Mouse (Mus musculus) 3T3-L1 (cell line): ENCODE results near the gene Acap1.
"Not testable (repeated sequence)": the region's sequence is repeated elsewhere in the genome, so short reads cannot be mapped to it uniquely, and the experiment has no call there.

Experiments used
- DNase-seq: peaks from one replicate; pipeline ENCODE4 v3.0.0-alpha.2; 2015; ENCODE audit warnings: low read depth, low spot score

Gene Acap1

GRCm38 (mm10) chr11:69876867-69877266 is 18.5 kb downstream of the Acap1 start:
- DNase-seq: peak; percentile 93

GRCm38 (mm10) chr11:69876186-69876585 is 19.2 kb downstream of the Acap1 start:
- peak; percentile 40 for DNase-seq

GRCm38 (mm10) chr11:69872451-69872850 is 22.9 kb downstream of the Acap1 start:
- peak; percentile 63 for DNase-seq

- DNase-seq: no peak
These were observed 23.5 kb downstream of the Acap1 start for GRCm38 (mm10) chr11:69871822-69872221.

GRCm38 (mm10) chr11:69870289-69871069 is 24.9 kb downstream of the Acap1 start:
- no peak for DNase-seq

GRCm38 (mm10) chr11:69867335-69867734 is 28.0 kb downstream of the Acap1 start:
- DNase-seq: no peak

- no peak for DNase-seq
These were observed 29.8 kb downstream of the Acap1 start for GRCm38 (mm10) chr11:69865561-69865960.

- DNase-seq: no peak
These were observed 31.0 kb downstream of the Acap1 start for GRCm38 (mm10) chr11:69864138-69864860.

- not testable (repeated sequence) for DNase-seq
These were observed 31.6 kb downstream of the Acap1 start for GRCm38 (mm10) chr11:69863729-69864128.

GRCm38 (mm10) chr11:69858113-69858998 is 37.0 kb downstream of the Acap1 start, which contains the start of gene Tnk1:
Gene Tnk1 (minus strand): TSS chr11:69858730.
- DNase-seq: no peak

GRCm38 (mm10) chr11:69855347-69855746 is 40.0 kb downstream of the Acap1 start:
- no peak for DNase-seq

- no peak for DNase-seq
These were observed 40.7 kb downstream of the Acap1 start for GRCm38 (mm10) chr11:69854680-69855079.

- peak; percentile 5 for DNase-seq
These were observed 41.3 kb downstream of the Acap1 start for GRCm38 (mm10) chr11:69853994-69854393.

- no peak for DNase-seq
These were observed 44.6 kb downstream of the Acap1 start for GRCm38 (mm10) chr11:69850754-69851153.

GRCm38 (mm10) chr11:69849884-69850283 is 45.5 kb downstream of the Acap1 start:
- no peak for DNase-seq

- no peak for DNase-seq
These were observed 46.2 kb downstream of the Acap1 start for GRCm38 (mm10) chr11:69849128-69849527.

GRCm38 (mm10) chr11:69848021-69848420 is 47.3 kb downstream of the Acap1 start:
- DNase-seq: no peak

- DNase-seq: peak; percentile 62
These were observed 48.3 kb downstream of the Acap1 start for GRCm38 (mm10) chr11:69846738-69847688.

GRCm38 (mm10) chr11:69846198-69846680 is 49.1 kb downstream of the Acap1 start, which contains the start of gene Plscr3:
Gene Plscr3 (plus strand): TSS chr11:69846376.
- peak; percentile 90 for DNase-seq

GRCm38 (mm10) chr11:69838714-69839104 is 56.6 kb downstream of the Acap1 start:
- DNase-seq: peak; percentile 69
